In the genomic region with DNA sequence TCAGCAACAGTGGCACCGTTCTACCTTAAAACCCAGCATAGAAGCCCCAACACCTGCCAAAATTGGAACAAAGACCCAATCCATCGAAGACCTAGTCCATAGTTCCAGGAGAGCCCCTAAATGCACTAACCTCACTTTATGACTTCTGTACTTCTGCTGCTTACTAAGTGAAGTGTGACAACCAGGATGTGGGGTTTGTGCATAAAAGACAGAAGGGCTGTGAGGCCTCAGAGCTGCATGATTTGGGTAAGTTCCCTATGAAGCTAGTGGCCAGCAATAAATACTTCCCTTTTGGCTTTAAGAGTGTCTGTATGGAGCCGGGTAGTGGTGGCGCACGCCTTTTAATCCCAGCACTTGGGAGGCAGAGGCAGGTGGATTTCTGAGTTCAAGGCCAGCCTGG, we compare ENCODE assay signal across 26 mouse cellular contexts. TPM values are rescaled to one million over a fixed set of nuclear protein-coding genes. Genes with fewer than 3 reads are reported as not detected.
DNase-seq lines count a peak whose midpoint lies in the region; ATAC-seq and TF ChIP-seq lines count a peak whose summit lies in the region.
"Had no signal": no experiment of that assay in that cellular context is flagged by ENCODE, and none has a peak within 500 bp of the region (broad histone marks: within the 10 kb centered on the region; RNA-seq: fewer than 3 reads in every experiment).

No protein-coding gene starts in this region.

- DNase-seq in spleen, adult 2 months (ENCODE audit: low read depth in 1 of 2, low spot score in 2 of 2), result peak; percentile 29 to 63
- DNase-seq in spleen, postnatal 14 days (ENCODE audit: low spot score in 2 of 2), result no peak
- no peak for DNase-seq in kidney, adult 2 months
- DNase-seq in adipocyte (ENCODE audit: low spot score), result no peak
- DNase-seq: adrenal gland, postnatal 10 days; cerebellum, adult 11-12 months; cerebellum, adult 9-11 months; forebrain, postnatal 0 days; kidney, adult 9 months; kidney, postnatal 10 days; layer of hippocampus, adult 9-11 months; liver; lung, embryonic 14.5 days; lung, postnatal 4 days; right cerebral cortex, adult 18-20 months had no signal

- ATAC-seq in megakaryocyte progenitor cell, adult 5-6 weeks (replicated peaks; ENCODE audit: poor library complexity), result peak; percentile 70
- no peak for ATAC-seq in erythroid progenitor cell, adult 5-6 weeks (replicated peaks; ENCODE audit: low FRiP score, poor library complexity, severe bottlenecking)
- ATAC-seq: forebrain, postnatal 0 days; hindbrain, embryonic 16.5 days; intestine, embryonic 15.5 days; midbrain, embryonic 15.5 days had no signal

- 27% methylated on average over 5 of the region's 5 CpGs for WGBS in spleen, adult 2 months
- 29% methylated on average over 5 of the region's 5 CpGs for WGBS in bone marrow, adult 2 months
- WGBS in kidney, adult 2 months, result 90% methylated on average over 5 of the region's 5 CpGs

- H3K4me3 ChIP-seq in spleen, adult 2 months (ENCODE audit: extremely low read depth, insufficient read depth, insufficient read length), result no peak overlapping the region
- H3K4me3 ChIP-seq in bone marrow, adult 2 months (replicated peaks; ENCODE audit: control insufficient read depth, low read depth, low read length), result no peak overlapping the region
- H3K4me3 ChIP-seq in kidney, adult 2 months (ENCODE audit: insufficient read depth, low read depth, low read length), result no peak overlapping the region
- H3K4me3 ChIP-seq: embryonic facial prominence, embryonic 13.5 days; forebrain, embryonic 12.5 days; heart, embryonic 15.5 days; intestine, embryonic 15.5 days; midbrain, embryonic 15.5 days had no signal

- H3K4me1 ChIP-seq in spleen, adult 2 months (ENCODE audit: control insufficient read depth, insufficient read depth, insufficient read length), result peaks cover 7% of the 10 kb centered on the region; the same call in 1 of the 2 replicates
- H3K4me1 ChIP-seq in bone marrow, adult 2 months (ENCODE audit: control insufficient read depth, insufficient read depth, low read length), result no peaks in the 10 kb centered on the region
- no peaks in the 10 kb centered on the region for H3K4me1 ChIP-seq in kidney, adult 2 months (ENCODE audit: control insufficient read depth, insufficient read depth, low read length)
- H3K4me1 ChIP-seq: embryonic facial prominence, embryonic 13.5 days; forebrain, embryonic 12.5 days; heart, embryonic 15.5 days; intestine, embryonic 15.5 days; midbrain, embryonic 15.5 days had no signal

- no peaks in the 10 kb centered on the region for H3K27me3 ChIP-seq in spleen, adult 2 months (ENCODE audit: control insufficient read depth, insufficient read depth, low read length)
- no peaks in the 10 kb centered on the region for H3K27me3 ChIP-seq in kidney, adult 2 months (replicated peaks; ENCODE audit: control insufficient read depth, insufficient read depth, low read length)
- H3K27me3 ChIP-seq: embryonic facial prominence, embryonic 13.5 days; forebrain, embryonic 12.5 days; heart, embryonic 15.5 days; intestine, embryonic 15.5 days; midbrain, embryonic 15.5 days had no signal

- no peaks in the 10 kb centered on the region for H3K36me3 ChIP-seq in spleen, adult 2 months (ENCODE audit: control insufficient read depth, insufficient read depth, low read length)
- H3K36me3 ChIP-seq in kidney, adult 2 months (ENCODE audit: control insufficient read depth, insufficient read depth, low read length), result no peaks in the 10 kb centered on the region
- H3K36me3 ChIP-seq: embryonic facial prominence, embryonic 13.5 days; forebrain, embryonic 12.5 days; G1E; heart, embryonic 15.5 days; intestine, embryonic 15.5 days; midbrain, embryonic 15.5 days had no signal

- peak overlapping the region; percentile 91 for H3K27ac ChIP-seq in spleen, adult 2 months (ENCODE audit: insufficient read depth, low read length)
- H3K27ac ChIP-seq in bone marrow, adult 2 months (ENCODE audit: control insufficient read depth, insufficient read depth, low read depth, low read length, poor library complexity), result peak overlapping the region; percentile 15; the same call in 1 of the 2 replicates
- H3K27ac ChIP-seq in kidney, adult 2 months (ENCODE audit: insufficient read depth, low read depth, low read length), result no peak overlapping the region
- H3K27ac ChIP-seq: embryonic facial prominence, embryonic 13.5 days; forebrain, embryonic 12.5 days; heart, embryonic 15.5 days; intestine, embryonic 15.5 days; liver, embryonic 14.5 days; midbrain, embryonic 15.5 days had no signal

- TF ChIP-seq POLR2A in spleen, adult 2 months (IDR thresholded peaks at IDR 0.05; ENCODE audit: low read depth, low read length), result no peak
- TF ChIP-seq POLR2A in bone marrow, adult 2 months (IDR thresholded peaks at IDR 0.05; ENCODE audit: borderline replicate concordance, control insufficient read depth, low read depth, low read length), result no peak
- TF ChIP-seq POLR2A in kidney, adult 2 months (IDR thresholded peaks at IDR 0.05; ENCODE audit: low read depth, low read length), result no peak

- no peak for TF ChIP-seq CTCF in spleen, adult 2 months (IDR thresholded peaks at IDR 0.05; ENCODE audit: extremely low read depth, insufficient read depth, insufficient read length, insufficient replicate concordance)
- TF ChIP-seq CTCF in bone marrow, adult 2 months (IDR thresholded peaks at IDR 0.05; ENCODE audit: control insufficient read depth, insufficient read depth, low read length), result no peak
- TF ChIP-seq CTCF in kidney, adult 2 months (conservative IDR thresholded peaks at IDR 0.05; ENCODE audit: insufficient read depth, insufficient read length, low read depth, low read length), result no peak

RNA-seq across cellular contexts. Expression of gene Xpo6, which starts 10.6 kb away (rescaled TPM):
- 235 and 293 TPM in 2 replicates for polyA plus RNA-seq in spleen, adult 2 months (2012; rRNA removed)
- polyA plus RNA-seq in bone marrow, adult 2 months (2011; ENCODE audit: insufficient read depth, insufficient read length, low replicate concordance, missing spikeins), result 55.6 and 96.0 TPM in 2 replicates
- total RNA-seq in megakaryocyte progenitor cell, adult 5-6 weeks (2015), result 124 and 125 TPM in 2 replicates
- 38.4 and 51.4 TPM in 2 replicates for total RNA-seq in megakaryocyte progenitor cell, adult 5-6 weeks (2017)
- total RNA-seq in erythroid progenitor cell, adult 5-6 weeks (2015; ENCODE audit: low replicate concordance), result 58.4 and 66.2 TPM in 2 replicates
- 21.9 and 25.2 TPM in 2 replicates for total RNA-seq in erythroid progenitor cell, adult 5-6 weeks (2017; ENCODE audit: low replicate concordance)
- 119 and 122 TPM in 2 replicates for polyA plus RNA-seq in kidney, adult 2 months (2012; rRNA removed)

Comparison
In these comparisons a context has a peak if more than half of its experiments do, and no peak if none do; other contexts are left out.
1. DNase-seq: peak in spleen, adult 2 months (2 of 2); none in spleen, postnatal 14 days (0 of 2), kidney, adult 2 months (single experiment) and adipocyte (single experiment).